Mouse (Mus musculus) thymus, postnatal 14 days (tissue): ENCODE data around the gene Olfr750.
A peak's percentile ranks its signal among the peaks of the same experiment; 100 is the strongest.

Experiments
- DNase-seq: peaks from one replicate; pipeline ENCODE4 v3.0.0; 2021

The Olfr750 gene

GRCm38 (mm10) chr14:51026391-51027133 lies 47.7 kb downstream of the Olfr750 start:
- peak; percentile 69 for DNase-seq

- no peak for DNase-seq
Measured at GRCm38 (mm10) chr14:51024820-51025219, 49.4 kb downstream of the Olfr750 start.

- DNase-seq = no peak
Measured at GRCm38 (mm10) chr14:51023457-51023856, 50.8 kb downstream of the Olfr750 start.

DNA sequence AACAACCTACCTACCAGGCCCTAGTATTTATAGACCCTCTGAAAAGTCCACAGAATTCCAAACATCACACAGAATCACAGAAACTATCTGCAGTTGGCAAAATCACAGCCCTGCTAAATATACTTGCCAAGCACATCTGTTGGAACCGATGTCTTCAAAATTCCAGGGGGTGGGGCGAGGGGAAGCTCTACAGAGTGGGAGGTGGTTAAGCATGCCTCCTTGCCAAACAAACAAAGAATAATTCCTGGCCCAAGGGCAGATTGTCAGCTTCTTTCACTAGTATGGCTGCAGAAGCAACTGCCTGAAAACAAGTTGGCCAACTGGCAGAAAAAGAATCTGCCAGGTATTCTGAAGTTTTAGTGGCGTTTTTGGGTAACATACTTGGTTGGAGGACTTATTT lies 57.0 kb downstream of the Olfr750 start:
- no peak for DNase-seq
